Comparison of ENCODE assay signal across 12 mouse cellular contexts in genomic region chr2:5094876-5095275, GRCm38 (mm10).
"Had no signal": no experiment of that assay in that cellular context is flagged by ENCODE, and none has a peak within 500 bp of the region (broad histone marks: within the 10 kb centered on the region; RNA-seq: fewer than 3 reads in every experiment).

No protein-coding gene starts in this region.

- H3K27me3 ChIP-seq: limb, embryonic 13.5 days had no signal

- H3K4me2 ChIP-seq: limb, embryonic 13.5 days had no signal

- H3K27ac ChIP-seq: kidney, postnatal 0 days; limb, embryonic 13.5 days; liver, embryonic 14.5 days had no signal

- H3K36me3 ChIP-seq: limb, embryonic 13.5 days had no signal

- H3K9me3 ChIP-seq: limb, embryonic 13.5 days had no signal

- H3K4me3 ChIP-seq: limb, embryonic 13.5 days had no signal

- H3K9ac ChIP-seq: limb, embryonic 13.5 days; liver, embryonic 14.5 days had no signal

- DNase-seq: kidney, adult 11 months; kidney, adult 9 months; kidney, postnatal 36 days; layer of hippocampus, adult 9-11 months; layer of hippocampus, postnatal 36 days; left cerebral cortex, postnatal 4 days; lung, adult 18-20 months; midbrain, embryonic 14.5 days; thymus, postnatal 36 days had no signal
